Mouse (Mus musculus): ENCODE data around the gene Fgf6. TPM values are rescaled to one million over a fixed set of nuclear protein-coding genes. Genes with fewer than 3 reads are reported as not detected.

The Fgf6 gene
- total and polyA plus RNA-seq, 2 experiments from 2014 or later = not detected

DNA sequence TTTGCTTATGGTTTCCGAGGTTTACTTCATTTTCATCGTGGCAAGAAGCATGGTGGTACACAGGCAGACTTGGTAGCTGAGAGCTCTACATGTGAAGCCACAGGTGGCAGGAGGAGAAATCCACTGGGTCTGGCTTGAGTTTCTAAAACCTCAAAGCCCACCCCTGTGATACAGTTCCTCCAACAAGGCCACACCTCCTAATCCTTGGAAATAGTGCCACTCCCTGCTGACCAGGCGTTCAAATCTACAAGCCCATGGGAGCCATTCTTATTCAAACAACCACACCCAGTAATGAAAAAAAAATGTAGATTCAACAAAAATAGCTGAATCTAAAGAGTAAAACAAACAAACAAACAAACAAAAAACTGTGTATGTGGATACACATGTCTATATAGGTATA lies 9.7 kb upstream of the Fgf6 start:
- DNase-seq (no peak), ATAC-seq (no peak)
- no peaks in the 10 kb centered on the region for H3K36me3 ChIP-seq (ENCODE audit: insufficient read depth)
- no peaks in the 10 kb centered on the region for H3K9me3 ChIP-seq (ENCODE audit: low read length)
- TF ChIP-seq CTCF (IDR thresholded peaks at IDR 0.05; ENCODE audit: low read depth) = no peak
- H3K4me3 ChIP-seq (ENCODE audit: low read depth, low read length) = no peak overlapping the region
- no peak overlapping the region for H3K27ac ChIP-seq (ENCODE audit: low read depth, low read length)
- 83% methylated on average over 3 of the region's 3 CpGs for WGBS
- H3K9ac ChIP-seq = no peak overlapping the region
- H3K27me3 ChIP-seq (ENCODE audit: insufficient read depth, low read length) = no peaks in the 10 kb centered on the region
- H3K4me2 ChIP-seq (ENCODE audit: low read depth) = no peak overlapping the region
- no peaks in the 10 kb centered on the region for H3K4me1 ChIP-seq (ENCODE audit: insufficient read depth)

- ATAC-seq (no peak), DNase-seq (no peak)
- Histone ChIP-seq H3K9me3 (ENCODE audit: low read length) (no peaks in the 10 kb centered on the region), H3K27ac (ENCODE audit: low read depth, low read length) (no peak overlapping the region), H3K27me3 (ENCODE audit: insufficient read depth, low read length) (no peaks in the 10 kb centered on the region), H3K4me1 (ENCODE audit: insufficient read depth) (no peaks in the 10 kb centered on the region), H3K36me3 (ENCODE audit: insufficient read depth) (no peaks in the 10 kb centered on the region), H3K9ac (no peak overlapping the region), H3K4me2 (ENCODE audit: low read depth) (no peak overlapping the region), H3K4me3 (ENCODE audit: low read depth, low read length) (no peak overlapping the region)
- TF ChIP-seq CTCF (IDR thresholded peaks at IDR 0.05; ENCODE audit: low read depth) = no peak
- WGBS = 93% methylated on average over 3 of the region's 3 CpGs
Measured at GRCm38 (mm10) chr6:127006551-127006950, 8.8 kb upstream of the Fgf6 start.

GRCm38 (mm10) chr6:127010021-127010420 lies 5.4 kb upstream of the Fgf6 start:
- Histone ChIP-seq H3K4me3 (ENCODE audit: low read depth, low read length) (no peak overlapping the region), H3K36me3 (ENCODE audit: insufficient read depth) (no peaks in the 10 kb centered on the region), H3K27ac (ENCODE audit: low read depth, low read length) (no peak overlapping the region), H3K4me2 (ENCODE audit: low read depth) (no peak overlapping the region), H3K9me3 (ENCODE audit: low read length) (no peaks in the 10 kb centered on the region), H3K4me1 (ENCODE audit: insufficient read depth) (no peaks in the 10 kb centered on the region), H3K27me3 (ENCODE audit: insufficient read depth, low read length) (no peaks in the 10 kb centered on the region), H3K9ac (no peak overlapping the region)
- ATAC-seq = no peak
- no peak for DNase-seq
- 90% methylated on average over 13 of the region's 13 CpGs for WGBS
- TF ChIP-seq CTCF (IDR thresholded peaks at IDR 0.05; ENCODE audit: low read depth) = no peak

DNA sequence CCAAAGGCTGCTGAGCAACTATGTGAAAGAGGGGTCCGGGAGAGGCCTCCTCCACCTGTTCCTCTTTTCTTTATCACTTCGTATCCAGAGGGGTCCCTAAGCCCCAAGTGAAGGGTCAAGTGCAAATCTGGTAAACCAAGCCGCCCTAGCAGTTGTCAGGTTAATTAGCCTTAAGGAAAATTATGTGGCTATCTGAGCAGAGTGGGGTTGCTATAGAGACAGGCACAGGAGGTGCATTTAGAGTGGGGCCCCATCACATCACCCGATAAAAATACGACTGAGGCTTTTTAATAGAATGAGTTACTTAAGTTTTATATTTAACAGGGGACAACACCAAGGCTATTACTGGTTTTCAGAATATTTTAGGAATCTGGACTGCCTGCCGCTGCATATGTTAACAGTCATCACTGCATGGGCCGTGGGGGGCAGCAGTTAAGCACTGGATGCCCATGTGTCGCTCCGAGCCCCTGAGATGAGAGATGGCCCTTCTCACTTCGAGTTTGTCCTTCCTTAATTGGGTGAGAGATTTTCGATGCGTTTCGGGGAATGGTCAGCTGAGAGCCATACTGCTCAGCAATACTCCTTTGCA lies 3.3 kb upstream of the Fgf6 start:
- ATAC-seq = no peak
- no peaks in the 10 kb centered on the region for H3K27me3 ChIP-seq (ENCODE audit: insufficient read depth, low read length)
- no peaks in the 10 kb centered on the region for H3K4me1 ChIP-seq (ENCODE audit: insufficient read depth)
- H3K36me3 ChIP-seq (ENCODE audit: insufficient read depth) = no peaks in the 10 kb centered on the region
- no peak overlapping the region for H3K9ac ChIP-seq
- WGBS = 65% methylated on average over 13 of the region's 13 CpGs
- no peak overlapping the region for H3K4me3 ChIP-seq (ENCODE audit: low read depth, low read length)
- H3K4me2 ChIP-seq (ENCODE audit: low read depth) = no peak overlapping the region
- no peak for DNase-seq
- H3K27ac ChIP-seq (ENCODE audit: low read depth, low read length) = no peak overlapping the region
- no peak for TF ChIP-seq CTCF (IDR thresholded peaks at IDR 0.05; ENCODE audit: low read depth)
- no peaks in the 10 kb centered on the region for H3K9me3 ChIP-seq (ENCODE audit: low read length)

GRCm38 (mm10) chr6:127019254-127019653 lies 3.9 kb downstream of the Fgf6 start:
- no peak for ATAC-seq
- Histone ChIP-seq H3K4me1 (ENCODE audit: insufficient read depth) (no peaks in the 10 kb centered on the region), H3K27ac (ENCODE audit: low read depth, low read length) (no peak overlapping the region)

DNA sequence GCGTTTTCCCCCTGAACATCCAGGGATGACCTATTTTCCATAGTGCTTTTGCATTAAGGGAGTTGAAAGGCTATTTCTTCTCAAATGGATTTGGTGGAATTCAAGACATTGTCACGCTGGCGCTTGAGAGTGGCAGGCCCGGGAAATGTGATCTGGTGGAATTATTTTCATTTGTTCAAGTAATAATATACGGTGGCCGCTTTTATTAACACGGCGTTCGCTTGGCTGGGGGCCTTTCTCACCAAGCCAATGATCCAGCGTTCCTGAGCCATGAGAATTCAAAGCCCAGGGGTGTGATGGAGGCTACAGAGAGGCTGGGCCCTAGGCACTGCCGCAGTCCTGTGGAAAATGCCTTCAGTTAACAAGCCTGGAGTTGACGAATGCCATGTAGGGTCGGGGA lies 5.0 kb downstream of the Fgf6 start:
- WGBS = 14% methylated on average over 13 of the region's 13 CpGs
- DNase-seq = no peak
- no peak overlapping the region for H3K4me3 ChIP-seq (ENCODE audit: low read depth, low read length)
- no peaks in the 10 kb centered on the region for H3K36me3 ChIP-seq (ENCODE audit: insufficient read depth)
- H3K27ac ChIP-seq (ENCODE audit: low read depth, low read length) = no peak overlapping the region
- TF ChIP-seq CTCF (IDR thresholded peaks at IDR 0.05; ENCODE audit: low read depth) = no peak
- H3K9me3 ChIP-seq (ENCODE audit: low read length) = no peaks in the 10 kb centered on the region
- no peaks in the 10 kb centered on the region for H3K4me1 ChIP-seq (ENCODE audit: insufficient read depth)
- no peaks in the 10 kb centered on the region for H3K27me3 ChIP-seq (ENCODE audit: insufficient read depth, low read length)
- H3K4me2 ChIP-seq (ENCODE audit: low read depth) = no peak overlapping the region
- no peak for ATAC-seq
- no peak overlapping the region for H3K9ac ChIP-seq

More at GRCm38 (mm10) chr6:127019254-127019653, 3.9 kb downstream of the Fgf6 start:
- H3K27me3 ChIP-seq (ENCODE audit: insufficient read depth, low read length) = no peaks in the 10 kb centered on the region
- H3K36me3 ChIP-seq (ENCODE audit: insufficient read depth) = no peaks in the 10 kb centered on the region
- H3K4me2 ChIP-seq (ENCODE audit: low read depth) = no peak overlapping the region
- TF ChIP-seq CTCF (IDR thresholded peaks at IDR 0.05; ENCODE audit: low read depth) = no peak
- no peaks in the 10 kb centered on the region for H3K9me3 ChIP-seq (ENCODE audit: low read length)
- WGBS = 7% methylated on average over 6 of the region's 6 CpGs
- no peak overlapping the region for H3K4me3 ChIP-seq (ENCODE audit: low read depth, low read length)
- H3K9ac ChIP-seq = no peak overlapping the region
- DNase-seq = no peak

DNA sequence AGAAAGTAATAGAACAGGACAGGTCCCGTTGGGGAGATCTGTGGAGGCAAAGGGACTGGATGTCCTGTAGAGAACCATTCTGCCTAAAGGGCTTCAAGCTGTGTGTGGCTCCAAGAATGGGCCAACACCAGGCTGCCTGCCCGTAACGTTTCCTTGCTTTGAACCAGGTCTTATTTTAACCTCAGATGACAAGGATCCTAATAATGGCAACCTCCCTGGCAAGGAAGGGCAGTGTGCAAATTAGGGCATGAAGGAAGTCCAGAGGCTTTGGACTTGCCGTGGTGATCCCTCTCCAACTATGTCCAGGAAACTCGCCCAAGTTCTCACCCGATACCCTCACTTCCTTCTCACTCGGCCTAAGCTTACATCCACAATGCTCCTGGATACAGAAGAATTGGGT lies 9.4 kb downstream of the Fgf6 start:
- Histone ChIP-seq H3K27me3 (ENCODE audit: insufficient read depth, low read length) (no peaks in the 10 kb centered on the region), H3K27ac (ENCODE audit: low read depth, low read length) (no peak overlapping the region), H3K9ac (no peak overlapping the region), H3K4me3 (ENCODE audit: low read depth, low read length) (no peak overlapping the region), H3K4me2 (ENCODE audit: low read depth) (no peak overlapping the region), H3K9me3 (ENCODE audit: low read length) (no peaks in the 10 kb centered on the region), H3K36me3 (ENCODE audit: insufficient read depth) (no peaks in the 10 kb centered on the region), H3K4me1 (ENCODE audit: insufficient read depth) (no peaks in the 10 kb centered on the region)
- DNase-seq (no peak), ATAC-seq (no peak)
- TF ChIP-seq CTCF (IDR thresholded peaks at IDR 0.05; ENCODE audit: low read depth) = no peak
- WGBS = 76% methylated on average over 7 of the region's 7 CpGs
